Mouse (Mus musculus): Measurements from ENCODE around the gene Gpr27. TPM values are rescaled to one million over a fixed set of nuclear protein-coding genes. Genes with fewer than 3 reads are reported as not detected.

Gene Gpr27
- 8.3 and 10.4 TPM in 2 replicates for polyA plus RNA-seq (2016; fragmentation: Nextera tagmentation; extraction: Ambion mirVana)

DNA sequence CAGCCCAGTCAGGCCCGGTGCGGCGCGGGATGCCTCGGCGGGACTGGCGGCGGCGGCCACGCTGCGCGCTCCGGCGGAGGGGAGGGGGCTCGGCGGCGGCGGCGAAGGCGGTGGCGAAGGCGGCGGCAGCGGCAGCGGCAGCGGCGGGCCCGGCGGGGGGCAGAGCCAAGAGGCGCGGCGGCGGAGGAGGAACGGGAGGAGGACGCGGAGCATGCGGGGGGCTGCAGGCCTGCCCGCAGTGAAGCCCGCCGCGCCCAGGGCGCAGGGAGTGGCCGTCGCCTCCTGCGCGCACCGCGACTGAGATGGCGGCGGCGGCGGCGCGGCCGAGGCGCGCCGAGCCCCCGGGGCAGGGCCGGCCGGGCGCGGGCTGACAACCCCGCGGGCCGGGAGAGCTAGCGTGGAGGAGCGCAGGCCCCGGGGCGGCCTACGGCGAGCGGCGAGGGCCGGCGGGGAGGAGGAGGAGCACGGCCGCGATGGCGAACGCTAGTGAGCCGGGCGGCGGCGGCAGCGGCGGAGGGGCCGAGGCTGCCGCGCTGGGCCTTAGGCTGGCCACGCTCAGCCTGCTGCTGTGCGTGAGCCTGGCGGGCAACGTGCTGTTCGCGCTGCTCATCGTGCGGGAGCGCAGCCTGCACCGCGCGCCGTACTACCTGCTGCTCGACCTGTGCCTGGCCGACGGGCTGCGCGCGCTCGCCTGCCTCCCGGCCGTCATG, at the start of gene Gpr27:
Gene Gpr27, plus strand, starts transcription at position 474 of the 710 bp plus-strand sequence.
- ATAC-seq (ENCODE audit: low FRiP score, low read depth), result peak; percentile 81
- Histone ChIP-seq H3K36me3 (no peaks in the 10 kb centered on the region), H3K4me1 (peaks cover 8% of the 10 kb centered on the region), H3K4me2 (replicated peaks) (peak within 1 kb of the TSS; percentile 77), H3K9ac (peak within 1 kb of the TSS; percentile 86), H3K4me3 (peak within 1 kb of the TSS; percentile 82), H3K27me3 (replicated peaks) (peaks cover 67% of the 10 kb centered on the region), H3K27ac (peak within 1 kb of the TSS; percentile 33; the same call in 1 of the 2 replicates), H3K9me3 (no peaks in the 10 kb centered on the region)
- WGBS, result under 1% methylated on average over 105 of the region's 112 CpGs

DNA sequence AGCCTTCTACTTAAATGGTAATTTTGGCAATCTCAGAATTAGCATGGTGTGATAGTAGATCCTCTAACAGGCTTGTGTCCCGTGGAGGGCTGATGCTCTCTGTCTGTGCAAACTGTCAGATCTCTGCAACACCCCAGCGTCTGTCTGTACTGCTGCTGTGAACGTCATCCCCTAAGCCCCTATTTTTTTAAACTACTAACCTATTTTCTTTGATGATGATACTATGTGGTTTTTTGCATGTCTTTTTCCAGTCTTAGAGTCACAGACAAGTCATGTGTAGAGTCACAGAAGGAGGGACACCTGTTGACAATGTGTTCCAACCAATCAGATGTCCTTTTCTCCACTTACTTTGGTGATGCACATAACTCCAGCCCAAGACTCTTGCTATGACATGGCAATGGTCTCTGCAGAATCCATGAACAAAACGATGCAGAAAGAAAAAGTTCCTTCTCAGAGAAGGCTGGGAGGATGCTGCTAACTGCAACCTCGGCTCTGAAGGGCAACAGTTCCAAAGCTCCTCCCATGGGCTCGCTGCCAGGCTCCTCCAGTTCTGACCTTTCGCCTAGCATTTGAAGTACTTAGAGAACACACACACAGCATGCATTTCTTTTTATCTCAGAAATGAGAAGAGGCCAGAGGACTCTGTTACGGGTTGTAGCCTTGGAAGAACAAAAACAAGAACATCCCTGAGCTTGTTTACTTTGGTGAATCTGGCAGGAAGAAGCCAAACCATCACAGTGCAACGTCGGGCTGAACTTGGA, 48.9 kb upstream of the Gpr27 start:
- H3K4me3 ChIP-seq, result no peak overlapping the region
- H3K4me1 ChIP-seq, result 0 out of 2 replicates have a peak, but pooled peaks cover 4% of the 10 kb centered on the region
- no peak overlapping the region for H3K4me2 ChIP-seq (replicated peaks)
- ATAC-seq (ENCODE audit: low FRiP score, low read depth), result no peak
- 71% methylated on average over 10 of the region's 10 CpGs for WGBS
- peaks cover 4% of the 10 kb centered on the region; the same call in 1 of the 2 replicates for H3K36me3 ChIP-seq
- no peak overlapping the region for H3K9ac ChIP-seq
- no peaks in the 10 kb centered on the region for H3K9me3 ChIP-seq
- H3K27ac ChIP-seq, result no peak overlapping the region
- no peaks in the 10 kb centered on the region for H3K27me3 ChIP-seq (replicated peaks)

GRCm38 (mm10) chr6:99644386-99644785, 48.1 kb upstream of the Gpr27 start:
- ATAC-seq (ENCODE audit: low FRiP score, low read depth), result no peak

DNA sequence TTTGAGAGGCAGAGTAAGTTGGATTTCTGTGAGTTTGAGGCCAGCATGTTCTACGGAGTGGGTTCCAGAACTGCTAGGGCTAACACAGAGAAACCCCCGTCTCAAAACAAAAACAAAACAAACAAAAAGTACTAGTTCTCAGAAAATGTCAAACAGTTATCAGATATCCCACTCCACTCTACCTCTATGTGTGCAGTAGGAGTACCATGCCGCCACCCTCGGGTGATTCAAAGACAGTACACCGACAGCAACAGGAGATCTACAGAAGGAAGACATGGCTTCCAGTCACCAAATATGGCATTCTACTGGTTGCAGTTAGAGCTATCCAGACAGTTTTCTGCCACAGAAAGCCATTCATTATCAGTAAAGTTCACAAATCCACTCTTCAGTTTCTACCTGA, 47.6 kb upstream of the Gpr27 start:
- 91% methylated on average over 5 of the region's 5 CpGs for WGBS
- no peaks in the 10 kb centered on the region for H3K27me3 ChIP-seq (replicated peaks)
- no peak for ATAC-seq (ENCODE audit: low FRiP score, low read depth)

More at GRCm38 (mm10) chr6:99644386-99644785, 48.1 kb upstream of the Gpr27 start:
- Histone ChIP-seq H3K4me2 (replicated peaks) (no peak overlapping the region), H3K9ac (no peak overlapping the region), H3K27ac (no peak overlapping the region), H3K4me1 (0 out of 2 replicates have a peak, but pooled peaks cover 4% of the 10 kb centered on the region), H3K4me3 (no peak overlapping the region), H3K36me3 (peaks cover 4% of the 10 kb centered on the region; the same call in 1 of the 2 replicates), H3K27me3 (replicated peaks) (no peaks in the 10 kb centered on the region), H3K9me3 (no peaks in the 10 kb centered on the region)
- 84% methylated on average over 5 of the region's 5 CpGs for WGBS

GRCm38 (mm10) chr6:99646344-99646743, 46.1 kb upstream of the Gpr27 start:
- H3K4me2 ChIP-seq (replicated peaks), result no peak overlapping the region
- H3K9me3 ChIP-seq, result no peaks in the 10 kb centered on the region
- no peak overlapping the region for H3K27ac ChIP-seq
- 0 out of 2 replicates have a peak, but pooled peaks cover 4% of the 10 kb centered on the region for H3K4me1 ChIP-seq
- no peak overlapping the region for H3K9ac ChIP-seq
- WGBS, result 60% methylated on average over 10 of the region's 10 CpGs
- ATAC-seq (ENCODE audit: low FRiP score, low read depth), result no peak
- H3K27me3 ChIP-seq (replicated peaks), result no peaks in the 10 kb centered on the region
- no peak overlapping the region for H3K4me3 ChIP-seq
- H3K36me3 ChIP-seq, result peaks cover 4% of the 10 kb centered on the region; the same call in 1 of the 2 replicates

More for the DNA sequence above, 47.6 kb upstream of the Gpr27 start:
- Histone ChIP-seq H3K9ac (no peak overlapping the region), H3K9me3 (no peaks in the 10 kb centered on the region), H3K4me3 (no peak overlapping the region), H3K36me3 (peaks cover 4% of the 10 kb centered on the region; the same call in 1 of the 2 replicates), H3K4me1 (0 out of 2 replicates have a peak, but pooled peaks cover 4% of the 10 kb centered on the region), H3K4me2 (replicated peaks) (no peak overlapping the region), H3K27ac (no peak overlapping the region)

GRCm38 (mm10) chr6:99649307-99649706, 43.2 kb upstream of the Gpr27 start:
- Histone ChIP-seq H3K9me3 (no peaks in the 10 kb centered on the region), H3K9ac (no peak overlapping the region), H3K27me3 (replicated peaks) (no peaks in the 10 kb centered on the region), H3K4me1 (peaks cover 6% of the 10 kb centered on the region; the same call in 1 of the 2 replicates), H3K4me2 (replicated peaks) (no peak overlapping the region), H3K4me3 (no peak overlapping the region), H3K36me3 (peaks cover 4% of the 10 kb centered on the region; the same call in 1 of the 2 replicates), H3K27ac (no peak overlapping the region)
- no peak for ATAC-seq (ENCODE audit: low FRiP score, low read depth)
- WGBS, result 58% methylated on average over 2 of the region's 2 CpGs

- 0 out of 2 replicates have a peak, but pooled peaks have one; percentile 13 for ATAC-seq (ENCODE audit: low FRiP score, low read depth)
- Histone ChIP-seq H3K27me3 (replicated peaks) (no peaks in the 10 kb centered on the region), H3K4me1 (peaks cover 6% of the 10 kb centered on the region; the same call in 1 of the 2 replicates), H3K4me2 (replicated peaks) (no peak overlapping the region), H3K9ac (no peak overlapping the region), H3K27ac (no peak overlapping the region), H3K4me3 (no peak overlapping the region), H3K36me3 (no peaks in the 10 kb centered on the region; the same call in 1 of the 2 replicates), H3K9me3 (no peaks in the 10 kb centered on the region)
- 85% methylated on average over 2 of the region's 2 CpGs for WGBS
Observed at GRCm38 (mm10) chr6:99652341-99652740, 40.1 kb upstream of the Gpr27 start.

GRCm38 (mm10) chr6:99654343-99654742, 38.1 kb upstream of the Gpr27 start:
- no peak overlapping the region for H3K9ac ChIP-seq
- H3K4me1 ChIP-seq, result peaks cover 6% of the 10 kb centered on the region; the same call in 1 of the 2 replicates
- WGBS, result 53% methylated on average over 5 of the region's 5 CpGs
- H3K9me3 ChIP-seq, result no peaks in the 10 kb centered on the region
- no peak overlapping the region for H3K4me2 ChIP-seq (replicated peaks)
- H3K27ac ChIP-seq, result no peak overlapping the region
- H3K4me3 ChIP-seq, result no peak overlapping the region
- H3K36me3 ChIP-seq, result no peaks in the 10 kb centered on the region
- ATAC-seq (ENCODE audit: low FRiP score, low read depth), result no peak
- no peaks in the 10 kb centered on the region for H3K27me3 ChIP-seq (replicated peaks)

DNA sequence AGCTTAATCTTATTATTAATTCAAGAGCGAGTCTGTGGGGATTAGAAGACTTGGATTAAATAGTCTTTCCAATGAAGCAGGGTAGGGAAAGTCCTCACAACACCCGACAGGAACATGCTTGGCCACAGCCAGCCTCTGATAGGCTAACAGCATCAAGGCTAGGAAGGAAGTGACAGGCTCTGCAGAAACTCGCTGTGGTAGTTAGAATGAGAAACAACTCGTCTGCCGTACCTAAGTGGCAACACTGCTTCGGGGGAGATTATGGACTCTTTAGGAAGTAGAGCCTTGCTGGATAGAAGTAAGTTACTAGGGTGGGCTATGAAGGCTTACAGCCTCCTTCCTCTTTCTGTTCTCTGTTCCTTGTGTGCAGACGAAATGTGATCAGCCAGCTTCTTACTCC, 37.0 kb upstream of the Gpr27 start:
- Histone ChIP-seq H3K4me1 (peaks cover 10% of the 10 kb centered on the region), H3K36me3 (no peaks in the 10 kb centered on the region), H3K4me3 (no peak overlapping the region), H3K4me2 (replicated peaks) (no peak overlapping the region), H3K27ac (no peak overlapping the region), H3K27me3 (replicated peaks) (no peaks in the 10 kb centered on the region), H3K9ac (no peak overlapping the region), H3K9me3 (no peaks in the 10 kb centered on the region)
- 68% methylated on average over 7 of the region's 7 CpGs for WGBS
- no peak for ATAC-seq (ENCODE audit: low FRiP score, low read depth)

GRCm38 (mm10) chr6:99656088-99656487, 36.4 kb upstream of the Gpr27 start:
- no peak overlapping the region for H3K27ac ChIP-seq
- H3K4me3 ChIP-seq, result no peak overlapping the region
- H3K27me3 ChIP-seq (replicated peaks), result no peaks in the 10 kb centered on the region
- no peaks in the 10 kb centered on the region for H3K9me3 ChIP-seq
- H3K36me3 ChIP-seq, result no peaks in the 10 kb centered on the region
- no peak overlapping the region for H3K4me2 ChIP-seq (replicated peaks)
- WGBS, result 94% methylated on average over 2 of the region's 2 CpGs
- no peak overlapping the region for H3K9ac ChIP-seq
- ATAC-seq (ENCODE audit: low FRiP score, low read depth), result no peak
- H3K4me1 ChIP-seq, result peaks cover 13% of the 10 kb centered on the region

DNA sequence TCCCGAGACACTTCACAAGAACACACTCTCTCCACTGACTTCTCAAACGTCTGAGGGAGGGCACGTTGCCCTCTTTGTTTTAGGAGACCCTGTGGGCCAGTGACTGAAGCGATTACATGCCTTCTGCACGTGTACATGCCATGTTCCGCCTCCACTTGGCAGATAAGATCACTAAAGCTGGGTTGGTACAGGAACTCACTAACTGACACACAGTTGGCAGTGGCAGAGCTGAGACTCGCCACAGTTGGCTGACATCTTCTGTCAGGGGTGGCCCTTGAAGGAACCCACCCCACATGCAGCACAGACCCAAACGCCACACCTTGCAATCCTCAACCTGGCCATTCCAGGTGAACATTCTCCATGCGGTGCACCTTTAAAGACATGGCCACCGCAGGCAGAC, 33.9 kb upstream of the Gpr27 start:
- Histone ChIP-seq H3K27ac (no peak overlapping the region), H3K4me2 (replicated peaks) (no peak overlapping the region), H3K9ac (no peak overlapping the region), H3K4me3 (no peak overlapping the region), H3K4me1 (peaks cover 9% of the 10 kb centered on the region), H3K9me3 (no peaks in the 10 kb centered on the region), H3K36me3 (no peaks in the 10 kb centered on the region), H3K27me3 (replicated peaks) (no peaks in the 10 kb centered on the region)
- WGBS, result 85% methylated on average over 10 of the region's 10 CpGs
- ATAC-seq (ENCODE audit: low FRiP score, low read depth), result no peak

DNA sequence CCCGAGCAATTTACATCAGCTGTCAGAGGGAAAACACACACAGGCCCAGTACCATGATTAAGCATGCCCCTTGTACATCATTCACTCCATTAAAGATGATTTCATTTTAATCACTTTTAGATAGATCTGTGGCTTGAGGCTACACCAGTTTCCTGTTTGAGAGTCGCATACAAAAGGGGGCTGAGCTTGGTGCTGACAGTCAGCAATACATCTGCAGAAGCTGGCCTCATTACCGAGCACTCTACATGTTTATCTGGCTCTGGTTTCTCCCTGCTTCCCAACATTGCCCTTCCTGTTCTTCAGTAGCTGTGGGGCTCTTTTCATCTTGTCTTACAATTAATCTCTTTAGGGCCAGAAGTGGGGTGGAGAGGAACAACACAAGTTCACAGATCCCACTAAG, 32.0 kb upstream of the Gpr27 start:
- no peak overlapping the region for H3K9ac ChIP-seq
- 46% methylated on average over 3 of the region's 3 CpGs for WGBS
- H3K27ac ChIP-seq, result no peak overlapping the region
- H3K27me3 ChIP-seq (replicated peaks), result no peaks in the 10 kb centered on the region
- no peak for ATAC-seq (ENCODE audit: low FRiP score, low read depth)
- no peaks in the 10 kb centered on the region for H3K36me3 ChIP-seq
- no peak overlapping the region for H3K4me2 ChIP-seq (replicated peaks)
- peaks cover 8% of the 10 kb centered on the region for H3K4me1 ChIP-seq
- H3K9me3 ChIP-seq, result no peaks in the 10 kb centered on the region
- H3K4me3 ChIP-seq, result no peak overlapping the region

Data from neural tube, embryonic 12.5 days (tissue).